Mouse (Mus musculus) thymus, adult 2 months (tissue): Measurements from ENCODE around the gene Npas2. TPM values are rescaled to one million over a fixed set of nuclear protein-coding genes. Genes with fewer than 3 reads are reported as not detected.
A peak's percentile ranks its signal among the peaks of the same experiment; 100 is the strongest.

Experiments
- DNase-seq: peaks from one replicate; pipeline ENCODE4 v3.0.0; 2021
- H3K27ac ChIP-seq: fragments of 200-500 bp; 2 replicates; pipeline ENCODE4 v1.5.1; 2012; ENCODE audit warnings: low read length, control low read depth; ENCODE audit not compliant: control insufficient read depth, insufficient read depth
- H3K27me3 ChIP-seq: fragments of 200-500 bp; 2 replicates; pipeline ENCODE4 v1.6.1; 2012; ENCODE audit warnings: mild to moderate bottlenecking, low read length, moderate library complexity, mixed read lengths; ENCODE audit not compliant: control insufficient read depth, insufficient read depth
- H3K36me3 ChIP-seq: fragments of 200-500 bp; 2 replicates; pipeline ENCODE4 v1.6.1; 2012; ENCODE audit warnings: mild to moderate bottlenecking, low read length, moderate library complexity; ENCODE audit not compliant: control insufficient read depth, insufficient read depth
- H3K4me1 ChIP-seq: fragments of 200-500 bp; replicated peaks from 2 replicates; pipeline ENCODE4 v1.6.1; 2012; ENCODE audit warnings: low read length; ENCODE audit not compliant: control insufficient read depth, insufficient read depth
- H3K4me3 ChIP-seq: fragments of 200-500 bp; 2 replicates; pipeline ENCODE4 v1.5.1; 2012; ENCODE audit warnings: mild to moderate bottlenecking, low read length, control low read depth, moderate library complexity; ENCODE audit not compliant: control insufficient read depth, insufficient read depth
- CTCF ChIP-seq: fragments of 200-500 bp; IDR thresholded peaks from 2 replicates; pipeline ENCODE4 v1.5.1; 2012; ENCODE audit warnings: mild to moderate bottlenecking, control low read depth, low read length, moderate library complexity, borderline replicate concordance; ENCODE audit not compliant: control insufficient read depth, poor library complexity, insufficient read depth; ENCODE audit errors: extremely low read depth
- POLR2A ChIP-seq: fragments of 200-500 bp; IDR thresholded peaks from 2 replicates; pipeline ENCODE4 v1.6.1; 2012; ENCODE audit warnings: mild to moderate bottlenecking, low read length, control low read depth, moderate library complexity; ENCODE audit not compliant: control insufficient read depth, poor library complexity, insufficient read depth; ENCODE audit errors: extremely low read depth
- WGBS: fragments of 180-500 bp; shearing (Covaris S2); methylation state at CpG from one replicate; pipeline ENCODE4 v1.1.7; 2018; 5-methylcytosine and 5-hydroxymethylcytosine counted together
- polyA plus RNA-seq: library from polyadenylated mRNA; depleted of rRNA; stranded (reverse); fragments of >200 nt; gene quantifications from 2 replicates; pipeline ENCODE4 v1.2.3, GENCODE M21; 2012

Gene Npas2
- polyA plus RNA-seq, 1 experiment, result 6.9 TPM

DNA sequence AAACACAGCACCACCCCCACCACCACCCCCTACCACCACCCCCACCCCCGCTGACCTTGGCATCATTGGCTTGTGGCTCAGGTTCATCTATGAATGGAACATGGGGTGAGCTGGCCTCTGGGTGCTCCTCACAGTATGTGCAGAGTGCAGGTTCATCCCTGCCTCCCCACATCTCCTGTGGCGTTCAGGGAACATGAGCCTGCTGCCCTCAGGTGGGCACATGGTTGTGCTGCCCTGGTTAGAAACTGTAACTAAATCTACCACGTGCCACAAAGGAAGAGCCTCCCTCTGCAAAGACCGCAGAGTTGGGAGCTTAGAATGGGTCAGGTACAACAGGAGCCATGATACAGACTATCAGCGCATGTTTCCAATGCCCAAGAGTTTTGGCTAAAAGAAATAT is 149.7 kb downstream of the Npas2 start:
- H3K27me3 ChIP-seq, result no peaks in the 10 kb centered on the region
- H3K4me1 ChIP-seq, result peaks cover 8% of the 10 kb centered on the region
- no peak overlapping the region for H3K27ac ChIP-seq
- WGBS, result 88% methylated on average over 5 of the region's 5 CpGs
- H3K36me3 ChIP-seq, result no peaks in the 10 kb centered on the region
- TF ChIP-seq POLR2A, result no peak
- TF ChIP-seq CTCF, result no peak
- DNase-seq, result no peak
- no peak overlapping the region for H3K4me3 ChIP-seq

GRCm38 (mm10) chr1:39344981-39345600 is 151.6 kb downstream of the Npas2 start:
- H3K36me3 ChIP-seq, result no peaks in the 10 kb centered on the region
- 25% methylated on average over 21 of the region's 21 CpGs for WGBS

DNA sequence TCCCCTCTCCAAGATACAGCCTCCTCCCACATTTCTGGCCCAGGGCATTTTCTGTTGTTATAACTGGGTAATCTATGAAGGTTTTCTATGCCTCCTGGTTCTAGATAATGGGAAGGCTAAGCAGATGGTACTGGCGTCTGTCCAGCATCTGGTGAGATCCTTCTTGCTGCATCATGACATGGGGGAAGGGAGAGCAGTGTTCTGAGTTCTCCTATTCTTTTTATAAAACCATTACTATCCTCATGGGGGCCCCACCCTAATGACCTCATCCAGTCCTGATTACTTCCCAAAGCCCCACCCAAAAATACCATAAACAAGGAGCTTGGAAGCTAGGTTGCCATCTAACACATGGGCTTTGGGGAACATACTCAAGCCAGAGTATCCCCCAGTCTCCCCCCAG is 155.5 kb downstream of the Npas2 start:
- no peak for DNase-seq
- Histone ChIP-seq H3K27ac (no peak overlapping the region), H3K4me1 (peaks cover 8% of the 10 kb centered on the region), H3K4me3 (no peak overlapping the region), H3K36me3 (no peaks in the 10 kb centered on the region), H3K27me3 (no peaks in the 10 kb centered on the region)
- 94% methylated on average over 1 of the region's 1 CpGs for WGBS
- TF ChIP-seq CTCF (no peak), POLR2A (no peak)

More at GRCm38 (mm10) chr1:39344981-39345600, 151.6 kb downstream of the Npas2 start:
- Histone ChIP-seq H3K27me3 (no peaks in the 10 kb centered on the region), H3K27ac (no peak overlapping the region), H3K4me1 (peaks cover 8% of the 10 kb centered on the region), H3K4me3 (no peak overlapping the region)
- peak; percentile 42 for DNase-seq
- TF ChIP-seq CTCF (no peak), POLR2A (no peak)

- no peak overlapping the region for H3K4me3 ChIP-seq
- peaks cover 8% of the 10 kb centered on the region for H3K4me1 ChIP-seq
- H3K36me3 ChIP-seq, result no peaks in the 10 kb centered on the region
- no peak for DNase-seq
- TF ChIP-seq POLR2A (no peak), CTCF (no peak)
- H3K27ac ChIP-seq, result no peak overlapping the region
- no peaks in the 10 kb centered on the region for H3K27me3 ChIP-seq
- 93% methylated on average over 7 of the region's 7 CpGs for WGBS
These were observed 155.9 kb downstream of the Npas2 start for GRCm38 (mm10) chr1:39349427-39349826.

DNA sequence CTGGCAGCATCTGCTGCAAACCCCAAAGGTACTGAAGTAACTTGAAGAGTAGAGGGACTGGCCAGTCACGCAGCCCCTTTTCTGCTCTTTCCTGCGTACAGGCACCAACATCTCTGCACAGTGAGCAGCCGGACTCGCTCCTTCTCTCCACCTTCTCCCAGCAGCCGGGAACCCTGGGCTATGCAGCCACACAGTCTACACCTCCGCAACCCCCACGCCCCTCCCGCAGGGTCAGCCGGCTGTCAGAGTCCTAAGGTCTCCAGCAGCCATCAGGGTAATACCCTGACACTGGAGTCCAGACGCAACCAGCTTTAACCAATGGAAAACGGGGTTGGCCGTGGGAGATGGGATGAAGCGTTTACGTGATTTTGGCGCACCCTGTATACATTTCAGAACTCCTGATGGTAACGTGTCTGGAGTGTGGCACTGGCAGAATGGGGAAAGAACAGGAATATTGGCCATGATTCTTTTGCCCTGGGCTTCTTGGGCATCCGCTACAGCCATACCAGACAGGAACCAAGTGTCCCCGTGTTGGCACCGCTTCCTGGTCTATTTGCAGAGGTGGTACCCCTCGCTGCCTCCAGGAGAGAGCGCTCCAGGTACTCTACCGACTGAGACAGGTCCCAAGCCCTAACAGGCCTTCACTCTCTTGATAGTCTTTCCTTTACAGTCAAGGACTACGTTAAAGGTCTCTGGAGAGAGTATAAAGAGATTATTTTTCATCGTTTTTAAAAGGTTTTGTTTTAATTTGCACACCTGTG is 168.4 kb downstream of the Npas2 start:
- H3K4me1 ChIP-seq, result peaks cover 2% of the 10 kb centered on the region
- WGBS, result 77% methylated on average over 24 of the region's 24 CpGs

DNA sequence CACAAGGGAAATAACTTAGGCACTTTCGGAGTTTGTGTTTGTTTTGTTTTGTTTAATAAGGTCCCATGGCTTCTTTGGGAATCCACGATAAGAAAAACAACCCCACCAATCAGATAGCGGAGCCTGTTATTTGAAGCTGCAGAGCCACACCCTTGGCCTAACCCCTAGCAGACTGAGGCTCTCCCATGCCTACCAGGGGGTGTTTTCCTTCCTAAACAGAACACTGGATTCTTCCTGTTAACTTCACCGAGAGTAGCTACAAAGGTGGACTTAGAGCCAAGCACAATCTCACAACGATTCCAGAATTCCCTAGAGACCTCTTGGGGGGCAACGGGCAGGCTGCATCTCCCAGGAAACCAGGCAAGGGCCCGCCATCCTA is 169.0 kb downstream of the Npas2 start:
- Histone ChIP-seq H3K4me1 (peaks cover 5% of the 10 kb centered on the region), H3K27ac (no peak overlapping the region), H3K36me3 (no peaks in the 10 kb centered on the region), H3K4me3 (no peak overlapping the region), H3K27me3 (no peaks in the 10 kb centered on the region)
- TF ChIP-seq CTCF (no peak), POLR2A (no peak)
- WGBS, result 89% methylated on average over 7 of the region's 7 CpGs
- DNase-seq, result no peak

More for the DNA sequence above, 168.4 kb downstream of the Npas2 start:
- DNase-seq, result no peak
- no peak overlapping the region for H3K27ac ChIP-seq
- no peak overlapping the region for H3K4me3 ChIP-seq
- no peak for TF ChIP-seq CTCF
- no peak for TF ChIP-seq POLR2A
- H3K36me3 ChIP-seq, result no peaks in the 10 kb centered on the region
- H3K27me3 ChIP-seq, result no peaks in the 10 kb centered on the region
